Mouse (Mus musculus): ENCODE measurements around the gene 4930480E11Rik. TPM values are rescaled to one million over a fixed set of nuclear protein-coding genes. Genes with fewer than 3 reads are reported as not detected.
"Not testable (repeated sequence)": the region's sequence is repeated elsewhere in the genome, so short reads cannot be mapped to it uniquely, and the experiment has no call there.

4930480E11Rik gene
- total RNA-seq (2021), result not detected in 2 replicates
- long read RNA-seq, result 0 reads

- no peak for DNase-seq
These were observed at the start of gene 4930480E11Rik for GRCm38 (mm10) chrX:78369343-78369742. 4930480E11Rik (plus strand) TSS chrX:78369643.

- DNase-seq, result not testable (repeated sequence)
These were observed 33.9 kb downstream of the 4930480E11Rik start for GRCm38 (mm10) chrX:78403346-78403745.

Other genes with a start within 250 kb of the 4930480E11Rik start
- gene Gm5938, start 244.2 kb upstream of the 4930480E11Rik start, total RNA-seq (2021), result not detected in 2 replicates
- gene Obp1b, start 182.9 kb upstream of the 4930480E11Rik start, total RNA-seq (2021), result not detected in 2 replicates
- not detected in 2 replicates for gene Gm14743, start 123.7 kb upstream of the 4930480E11Rik start, total RNA-seq (2021)
- gene Prrg1, start 214.3 kb downstream of the 4930480E11Rik start, total RNA-seq (2021), result 4.3 and 4.7 TPM in 2 replicates